Mouse (Mus musculus): ENCODE data around the gene Tmem59.
A peak's percentile ranks its signal among the peaks of the same experiment; 100 is the strongest.

The Tmem59 gene

DNA sequence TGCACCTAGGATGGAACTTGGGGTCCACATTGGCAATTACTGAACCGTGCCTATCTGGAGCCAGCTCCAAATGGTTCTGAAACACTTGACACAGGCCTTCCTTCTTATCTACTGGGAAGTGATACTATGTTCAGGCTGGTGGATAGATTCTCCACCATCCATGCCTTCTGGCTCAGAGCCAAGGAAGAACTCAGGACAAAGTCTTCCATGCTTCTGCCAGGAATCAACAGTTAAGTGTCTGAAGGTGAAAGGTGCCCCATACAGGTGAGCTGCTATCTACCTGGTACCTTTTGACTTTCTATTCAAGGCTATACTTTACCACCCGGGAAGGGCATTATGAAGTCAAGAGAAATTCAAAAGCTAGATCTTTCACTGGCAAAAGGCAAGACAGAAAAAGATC is 60.1 kb downstream of the Tmem59 start:
- no peak for DNase-seq (ENCODE audit: low read depth, low spot score)

DNA sequence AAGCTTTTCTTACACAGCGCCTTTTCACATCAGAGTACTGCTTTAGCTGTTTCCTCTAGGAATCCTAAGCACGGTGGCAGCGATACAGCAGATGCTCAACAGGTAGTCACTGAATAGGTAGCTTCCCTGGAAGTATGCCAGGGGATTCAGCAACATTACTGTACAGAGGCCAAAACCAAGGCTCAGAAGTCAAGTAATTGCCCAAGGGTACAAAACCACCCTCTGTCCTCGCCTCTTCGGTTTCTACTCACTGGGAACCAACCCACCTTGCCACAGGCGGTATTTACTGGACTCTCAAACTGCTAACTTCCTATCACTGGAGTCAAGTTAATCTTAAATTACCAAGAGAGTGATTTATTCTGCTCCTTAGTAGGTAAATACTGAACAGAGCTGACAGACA is 62.0 kb downstream of the Tmem59 start:
- DNase-seq (ENCODE audit: low read depth, low spot score), result no peak

DNA sequence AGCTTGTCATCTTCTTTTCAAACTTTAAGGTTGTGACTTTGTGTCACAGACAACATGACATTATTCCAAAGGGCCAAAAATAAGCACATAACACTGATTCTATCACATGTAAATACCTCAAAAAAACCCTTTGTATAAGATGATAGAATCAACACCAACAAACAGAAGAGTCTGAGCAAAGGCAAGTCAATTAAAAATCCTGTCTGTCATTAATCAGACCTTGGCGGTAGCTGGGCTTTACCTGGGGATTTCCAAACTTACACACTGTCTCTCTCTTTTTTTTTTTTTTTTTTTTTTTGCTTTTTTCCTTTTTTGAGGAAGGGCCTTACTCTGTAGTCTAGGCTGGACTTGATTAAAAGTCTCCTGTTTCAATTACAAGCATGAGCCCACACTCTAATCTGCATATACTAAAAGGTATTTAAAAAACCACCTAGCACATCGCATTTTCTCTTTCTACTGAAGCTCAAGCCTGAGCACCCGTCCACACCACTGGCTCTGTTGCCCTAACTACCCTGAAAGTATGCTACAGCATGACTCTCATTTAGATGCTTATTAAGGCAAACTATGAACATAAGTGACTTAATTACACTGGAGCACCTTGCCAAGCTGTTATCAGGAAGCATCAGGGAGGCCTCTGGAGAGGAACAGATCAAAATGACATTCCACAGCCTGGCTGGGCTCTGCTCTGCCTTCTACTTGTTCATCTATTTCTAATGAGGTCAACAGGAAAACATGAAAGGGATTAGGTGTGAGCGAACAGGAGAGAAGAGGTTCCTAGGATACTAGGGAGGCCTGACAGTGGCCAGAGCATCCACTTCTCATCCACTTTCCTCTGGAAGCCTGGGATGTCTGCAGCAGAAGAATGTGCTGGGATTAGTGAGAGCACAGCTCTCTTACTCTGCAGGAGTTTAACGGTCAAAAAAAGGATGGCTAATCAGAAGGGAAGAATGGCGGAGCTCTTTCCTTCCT is 65.5 kb downstream of the Tmem59 start:
- no peak for DNase-seq (ENCODE audit: low read depth, low spot score)

DNA sequence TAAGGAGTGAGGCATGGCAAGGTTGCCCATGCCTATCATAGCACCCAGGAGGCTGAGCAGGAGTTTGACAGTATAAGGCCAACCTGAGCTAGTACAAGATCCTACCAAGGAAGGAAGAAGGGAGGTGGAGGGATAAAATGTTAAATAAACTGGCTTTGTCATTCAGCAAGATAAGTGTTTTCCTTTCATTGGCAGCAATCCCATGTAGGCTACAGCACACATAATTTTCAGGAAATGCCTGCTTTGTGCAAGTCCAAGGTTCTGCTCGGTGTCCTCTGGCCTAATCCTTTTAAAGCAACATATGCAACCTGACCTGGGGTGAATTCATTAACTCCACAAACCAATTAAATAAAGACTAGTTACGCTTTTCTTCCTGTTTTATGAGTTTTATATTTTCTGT is 67.2 kb downstream of the Tmem59 start:
- no peak for DNase-seq (ENCODE audit: low read depth, low spot score)

DNA sequence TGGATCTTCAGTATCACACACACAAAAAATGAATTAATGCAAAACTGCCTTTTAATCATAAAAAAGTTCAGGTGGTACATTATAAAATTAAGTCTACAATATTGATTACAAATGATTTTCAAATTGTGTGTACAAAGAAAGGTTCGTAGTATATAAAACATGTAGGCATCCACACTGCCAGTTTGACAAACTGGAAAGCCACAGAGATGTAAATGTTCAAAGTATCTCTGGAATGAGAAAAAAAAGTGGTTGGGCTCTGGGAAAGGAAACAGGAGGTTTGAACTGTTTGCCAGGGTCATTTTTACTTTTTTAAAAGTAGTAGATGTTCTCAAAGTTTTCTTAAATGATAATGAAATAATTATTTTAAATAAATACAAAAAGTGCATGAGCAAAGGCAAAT is 67.8 kb downstream of the Tmem59 start:
- no peak for DNase-seq (ENCODE audit: low read depth, low spot score)

DNA sequence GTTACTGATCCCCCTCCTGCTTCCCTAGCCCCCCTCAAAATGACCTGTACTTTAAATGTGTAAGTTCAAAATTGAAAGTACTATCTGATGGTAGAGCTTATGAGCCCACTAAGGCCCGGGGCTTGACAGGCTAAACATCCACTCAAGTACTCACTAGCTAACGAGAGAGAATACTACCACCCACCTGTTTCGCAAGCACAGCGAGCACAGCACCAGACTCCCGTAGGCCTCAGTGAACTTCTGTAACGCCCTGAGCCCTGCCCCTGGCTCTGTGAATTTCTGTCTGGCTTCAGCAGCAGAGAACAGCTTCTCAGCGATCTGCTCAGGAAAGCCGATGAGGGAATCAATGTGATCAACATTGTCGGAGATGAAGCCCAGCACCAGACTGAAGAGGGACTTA is 68.9 kb downstream of the Tmem59 start:
- DNase-seq (ENCODE audit: low read depth, low spot score), result no peak

DNA sequence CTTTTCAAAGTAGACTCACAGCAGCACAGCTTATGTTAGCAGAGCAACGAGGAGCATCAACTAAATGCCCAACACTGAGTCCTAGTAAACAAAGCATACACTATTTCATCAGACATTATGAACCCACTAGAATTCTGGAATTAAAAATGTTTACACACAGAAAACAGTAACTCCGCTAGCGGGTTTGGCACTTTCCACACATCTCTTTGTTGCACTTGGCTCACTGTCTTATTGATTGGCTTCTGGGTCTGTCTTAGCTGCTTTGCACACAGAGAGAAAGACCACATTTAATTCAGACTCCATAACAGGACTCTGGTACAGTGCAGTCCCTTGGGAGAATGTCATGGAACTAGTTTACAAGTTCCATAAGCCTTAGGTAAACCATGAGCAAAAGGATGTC is 69.9 kb downstream of the Tmem59 start:
- DNase-seq (ENCODE audit: low read depth, low spot score), result no peak

DNA sequence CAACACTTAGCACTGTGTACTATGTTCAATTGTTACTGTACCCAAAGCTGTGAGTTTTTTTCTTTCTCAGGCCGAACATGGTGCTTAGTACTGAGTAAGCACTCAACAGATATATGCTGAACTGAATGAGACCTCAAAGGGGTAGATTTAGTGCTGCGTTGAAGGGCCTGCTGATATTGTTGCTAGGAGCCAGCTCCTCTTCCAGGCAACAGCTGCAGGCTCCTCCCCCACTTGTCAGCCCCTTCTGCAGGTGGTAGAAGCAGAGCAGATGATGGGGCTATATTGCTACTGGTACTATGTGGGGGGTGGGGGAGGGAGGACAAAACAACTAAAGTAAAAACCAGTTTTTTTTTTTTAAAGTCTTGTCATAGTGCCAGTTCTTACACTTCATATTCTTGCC is 71.3 kb downstream of the Tmem59 start:
- DNase-seq (ENCODE audit: low read depth, low spot score), result no peak

DNA sequence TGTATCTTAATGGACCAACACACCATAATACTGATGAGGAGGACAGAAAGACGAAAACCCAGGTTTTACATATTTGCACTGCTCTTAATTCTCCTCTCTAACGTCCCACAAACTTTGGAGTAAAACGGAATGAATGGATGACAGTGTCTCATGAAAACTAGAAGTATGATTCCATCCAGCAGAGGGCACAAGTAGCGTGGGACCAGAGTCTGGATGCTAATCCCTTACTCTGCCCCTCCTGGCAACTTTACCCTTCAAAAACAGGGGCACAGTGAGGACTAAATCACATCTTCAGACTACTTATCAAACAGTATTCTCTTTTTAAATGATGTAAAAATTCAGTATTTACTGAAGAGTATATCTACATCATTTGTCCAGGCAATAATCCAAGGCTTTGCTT is 72.3 kb downstream of the Tmem59 start:
- DNase-seq (ENCODE audit: low read depth, low spot score), result peak; percentile 47
